Mouse (Mus musculus) stomach, embryonic 16.5 days (tissue): ENCODE results near the gene Synpo2. TPM values are rescaled to one million over a fixed set of nuclear protein-coding genes. Genes with fewer than 3 reads are reported as not detected.

Experiments used
- ATAC-seq: fragments of 200-750 bp; cut with Nextera tagmentation; 2 replicates; pipeline ENCODE4 v1.8.0; 2017; ENCODE audit warnings: moderate number of reproducible peaks, moderate TSS enrichment; ENCODE audit not compliant: insufficient read depth, low FRiP score
- H3K27ac ChIP-seq: fragments of 300-500 bp; sonication (generic); 2 replicates; pipeline ENCODE4 v1.5.1; 2014; ENCODE audit warnings: low read length
- H3K27me3 ChIP-seq: fragments of 300-500 bp; sonication (generic); 2 replicates; pipeline ENCODE4 v1.6.1; 2014; ENCODE audit warnings: low read length, control low read depth, mixed read lengths; ENCODE audit not compliant: control insufficient read depth, insufficient read depth
- H3K36me3 ChIP-seq: fragments of 300-500 bp; sonication (generic); 2 replicates; pipeline ENCODE4 v1.6.1; 2014; ENCODE audit warnings: low read length; ENCODE audit not compliant: control insufficient read depth, insufficient read depth
- H3K4me1 ChIP-seq: fragments of 300-500 bp; sonication (generic); 2 replicates; pipeline ENCODE4 v1.6.1; 2014; ENCODE audit warnings: low read length, control low read depth, mixed read lengths; ENCODE audit not compliant: control insufficient read depth, insufficient read depth
- H3K4me2 ChIP-seq: fragments of 300-500 bp; sonication (generic); 2 replicates; pipeline ENCODE4 v1.6.1; 2014; ENCODE audit warnings: low read depth, low read length, mixed read lengths
- H3K4me3 ChIP-seq: fragments of 300-500 bp; sonication (generic); replicated peaks from 2 replicates; pipeline ENCODE4 v1.5.1; 2014; ENCODE audit warnings: mild to moderate bottlenecking, low read length
- H3K9ac ChIP-seq: fragments of 300-500 bp; sonication (generic); 2 replicates; pipeline ENCODE4 v1.6.1; 2014; ENCODE audit warnings: low read length
- H3K9me3 ChIP-seq: fragments of 300-500 bp; sonication (generic); replicated peaks from 2 replicates; pipeline ENCODE4 v1.6.1; 2016; ENCODE audit warnings: low read length, control low read depth; ENCODE audit not compliant: control insufficient read depth
- WGBS: fragments of 180-500 bp; shearing (Covaris S2); extraction: QIAGEN DNeasy Blood & Tissue Kit; methylation state at CpG from one replicate; pipeline ENCODE4 v1.1.7; 2014; 5-methylcytosine and 5-hydroxymethylcytosine counted together
- polyA plus RNA-seq: library from polyadenylated mRNA; unstranded; fragments of >200 nt; fragmentation: Nextera tagmentation; extraction: Ambion mirVana; gene quantifications from 2 replicates; pipeline ENCODE4 v1.2.1, GENCODE M21; 2015

The Synpo2 gene
- polyA plus RNA-seq, 1 experiment from 2014 or later, result 38.7 TPM

GRCm38 (mm10) chr3:123178420-123178819 lies 57.5 kb downstream of the Synpo2 start:
- 0 out of 2 replicates have a peak, but pooled peaks cover 19% of the 10 kb centered on the region for H3K4me1 ChIP-seq
- H3K9ac ChIP-seq, result no peak overlapping the region
- H3K9me3 ChIP-seq, result no peaks in the 10 kb centered on the region
- H3K27ac ChIP-seq, result peak overlapping the region; percentile 29; the same call in 1 of the 2 replicates
- H3K4me3 ChIP-seq, result no peak overlapping the region
- H3K4me2 ChIP-seq, result no peak overlapping the region
- H3K36me3 ChIP-seq, result no peaks in the 10 kb centered on the region
- ATAC-seq, result no peak
- 66% methylated on average over 4 of the region's 4 CpGs for WGBS
- H3K27me3 ChIP-seq, result no peaks in the 10 kb centered on the region

- Histone ChIP-seq H3K9me3 (no peaks in the 10 kb centered on the region), H3K4me2 (no peak overlapping the region), H3K9ac (no peak overlapping the region), H3K4me1 (0 out of 2 replicates have a peak, but pooled peaks cover 19% of the 10 kb centered on the region), H3K4me3 (no peak overlapping the region), H3K36me3 (no peaks in the 10 kb centered on the region), H3K27me3 (no peaks in the 10 kb centered on the region), H3K27ac (peak overlapping the region; percentile 53)
- ATAC-seq, result no peak
- 48% methylated on average over 19 of the region's 19 CpGs for WGBS
Measured at GRCm38 (mm10) chr3:123176366-123177334, 59.3 kb downstream of the Synpo2 start.

- no peak overlapping the region; the same call in 1 of the 2 replicates for H3K27ac ChIP-seq
- WGBS, result 78% methylated on average over 7 of the region's 7 CpGs
- no peaks in the 10 kb centered on the region for H3K27me3 ChIP-seq
- no peaks in the 10 kb centered on the region for H3K9me3 ChIP-seq
- no peak overlapping the region for H3K4me2 ChIP-seq
- H3K36me3 ChIP-seq, result no peaks in the 10 kb centered on the region
- ATAC-seq, result no peak
- H3K4me1 ChIP-seq, result peaks cover 21% of the 10 kb centered on the region; the same call in 1 of the 2 replicates
- H3K9ac ChIP-seq, result no peak overlapping the region
- H3K4me3 ChIP-seq, result no peak overlapping the region
Measured at GRCm38 (mm10) chr3:123175142-123175541, 60.8 kb downstream of the Synpo2 start.

DNA sequence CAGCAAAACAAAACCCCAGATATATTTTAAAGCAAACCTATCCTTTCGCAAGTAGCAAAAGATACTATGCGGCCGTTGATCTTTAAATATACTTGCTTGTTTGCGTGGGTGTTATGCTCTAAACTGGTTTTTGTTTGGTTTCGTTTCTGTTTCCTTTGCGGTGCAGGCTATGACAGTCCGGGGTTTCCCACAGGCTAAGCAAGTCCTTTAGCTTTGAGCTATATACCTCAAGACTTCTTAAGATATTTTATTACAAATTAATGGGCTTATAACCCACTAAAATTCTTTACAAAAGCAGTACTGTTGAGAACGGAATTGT lies 61.6 kb downstream of the Synpo2 start:
- ATAC-seq, result no peak
- H3K4me2 ChIP-seq, result no peak overlapping the region
- no peak overlapping the region for H3K27ac ChIP-seq
- H3K9ac ChIP-seq, result no peak overlapping the region; the same call in 1 of the 2 replicates
- H3K27me3 ChIP-seq, result no peaks in the 10 kb centered on the region
- no peaks in the 10 kb centered on the region for H3K9me3 ChIP-seq
- H3K4me3 ChIP-seq, result no peak overlapping the region
- peaks cover 20% of the 10 kb centered on the region for H3K4me1 ChIP-seq
- H3K36me3 ChIP-seq, result no peaks in the 10 kb centered on the region
- 82% methylated on average over 8 of the region's 8 CpGs for WGBS

DNA sequence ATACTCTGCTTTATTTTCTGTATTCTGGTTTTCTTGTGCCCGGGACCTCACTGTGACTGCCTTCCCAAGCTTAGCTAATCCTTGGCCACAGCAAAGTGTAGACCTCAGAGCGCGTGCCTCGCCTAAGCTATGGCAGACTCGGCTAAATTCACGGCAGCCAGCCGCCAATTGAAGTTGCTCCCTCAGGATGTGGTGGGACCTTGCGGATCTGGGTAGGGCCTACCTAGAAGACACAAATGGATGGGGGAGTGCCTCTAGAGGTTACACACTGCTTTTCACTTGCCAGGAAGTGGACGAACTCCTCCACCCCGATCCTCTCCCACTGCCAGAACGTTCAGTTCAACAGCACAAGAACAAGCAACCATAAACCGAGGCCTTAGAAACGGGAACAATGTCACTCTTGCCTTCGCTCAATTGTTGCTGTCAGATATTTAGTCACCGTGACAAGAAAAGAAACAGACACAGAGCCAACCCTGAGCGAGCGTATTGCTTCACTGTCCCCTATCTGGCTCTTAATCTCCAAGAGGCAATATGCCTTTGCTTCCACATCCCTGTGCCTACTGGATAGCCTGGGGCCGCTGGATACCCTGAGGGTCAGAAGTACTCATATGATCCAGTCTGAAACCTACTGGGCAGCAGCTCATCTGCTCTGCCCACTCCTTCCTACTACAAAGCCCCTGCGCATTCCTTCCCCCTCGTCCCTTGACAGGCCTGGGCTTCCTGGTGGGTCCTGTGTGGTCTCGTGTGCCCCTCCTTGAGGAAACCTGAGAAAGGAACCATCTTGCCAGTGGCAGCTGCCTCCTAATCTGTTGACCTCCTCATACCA lies 62.2 kb downstream of the Synpo2 start:
- Histone ChIP-seq H3K9ac (peak overlapping the region; percentile 2; the same call in 1 of the 2 replicates), H3K4me3 (no peak overlapping the region)
- WGBS, result 82% methylated on average over 21 of the region's 21 CpGs

DNA sequence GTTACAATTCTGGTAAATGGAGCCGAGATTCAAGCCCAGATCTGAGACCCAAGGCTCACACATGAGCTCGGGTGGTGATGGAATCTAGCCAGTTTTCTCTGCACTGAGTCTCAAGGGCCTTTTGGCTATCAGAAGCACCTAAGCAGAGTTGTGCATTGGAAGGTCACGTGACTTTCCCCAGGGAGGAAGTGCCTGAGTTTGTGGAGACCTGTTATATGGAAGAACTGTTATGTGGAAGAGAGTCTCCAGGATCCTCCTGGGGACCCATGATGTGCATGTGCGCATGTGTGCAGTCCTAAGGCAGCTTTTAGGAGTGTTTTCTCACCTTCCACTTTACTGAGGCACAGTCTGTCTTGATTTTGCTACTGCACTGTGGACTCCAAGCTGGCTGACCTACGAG lies 63.8 kb downstream of the Synpo2 start:
- WGBS, result 84% methylated on average over 5 of the region's 5 CpGs
- ATAC-seq, result no peak
- H3K9me3 ChIP-seq, result no peaks in the 10 kb centered on the region
- no peak overlapping the region for H3K4me2 ChIP-seq
- no peaks in the 10 kb centered on the region for H3K27me3 ChIP-seq
- no peak overlapping the region for H3K4me3 ChIP-seq
- H3K36me3 ChIP-seq, result no peaks in the 10 kb centered on the region
- H3K27ac ChIP-seq, result peak overlapping the region; percentile 19; the same call in 1 of the 2 replicates
- no peak overlapping the region for H3K9ac ChIP-seq
- peaks cover 16% of the 10 kb centered on the region for H3K4me1 ChIP-seq

More for the DNA sequence above, 62.2 kb downstream of the Synpo2 start:
- H3K27ac ChIP-seq, result peak overlapping the region; percentile 45; the same call in 1 of the 2 replicates
- ATAC-seq, result no peak
- H3K4me2 ChIP-seq, result no peak overlapping the region
- peaks cover 16% of the 10 kb centered on the region for H3K4me1 ChIP-seq
- no peaks in the 10 kb centered on the region for H3K27me3 ChIP-seq
- no peaks in the 10 kb centered on the region for H3K9me3 ChIP-seq
- H3K36me3 ChIP-seq, result no peaks in the 10 kb centered on the region

DNA sequence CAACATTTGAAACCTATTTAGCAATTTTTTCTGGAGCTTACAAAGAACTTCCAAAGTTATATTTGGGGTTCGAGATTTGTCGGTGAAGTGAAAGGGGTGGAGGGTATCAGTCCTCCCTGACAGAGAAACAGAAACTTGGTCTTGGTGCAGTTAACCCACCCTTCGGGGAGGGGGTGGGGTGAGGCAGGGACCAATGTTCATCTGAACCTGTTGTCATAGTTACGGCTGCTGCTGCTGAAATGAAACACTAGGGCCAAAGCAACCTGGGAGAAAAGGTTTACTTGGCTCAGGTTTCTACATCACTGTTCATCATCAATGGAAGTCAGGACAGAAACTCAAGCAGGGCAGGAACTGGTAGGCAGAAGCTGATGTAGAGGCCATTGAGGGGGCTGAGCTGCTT lies 66.6 kb downstream of the Synpo2 start:
- no peaks in the 10 kb centered on the region for H3K36me3 ChIP-seq
- no peaks in the 10 kb centered on the region for H3K9me3 ChIP-seq
- peak overlapping the region; percentile 72 for H3K27ac ChIP-seq
- no peak overlapping the region for H3K4me2 ChIP-seq
- H3K27me3 ChIP-seq, result no peaks in the 10 kb centered on the region
- no peak overlapping the region for H3K4me3 ChIP-seq
- H3K4me1 ChIP-seq, result peaks cover 14% of the 10 kb centered on the region
- no peak for ATAC-seq
- H3K9ac ChIP-seq, result no peak overlapping the region
- WGBS, result 56% methylated on average over 4 of the region's 4 CpGs

- peaks cover 16% of the 10 kb centered on the region for H3K4me1 ChIP-seq
- H3K36me3 ChIP-seq, result no peaks in the 10 kb centered on the region
- peak overlapping the region; percentile 72; the same call in 1 of the 2 replicates for H3K27ac ChIP-seq
- ATAC-seq, result 0 out of 2 replicates have a peak, but pooled peaks have one; percentile 30
- H3K27me3 ChIP-seq, result no peaks in the 10 kb centered on the region
- H3K9ac ChIP-seq, result no peak overlapping the region
- no peak overlapping the region for H3K4me2 ChIP-seq
- WGBS, result 6% methylated on average over 5 of the region's 5 CpGs
- no peaks in the 10 kb centered on the region for H3K9me3 ChIP-seq
- no peak overlapping the region for H3K4me3 ChIP-seq
Measured at GRCm38 (mm10) chr3:123168815-123169214, 67.1 kb downstream of the Synpo2 start.

DNA sequence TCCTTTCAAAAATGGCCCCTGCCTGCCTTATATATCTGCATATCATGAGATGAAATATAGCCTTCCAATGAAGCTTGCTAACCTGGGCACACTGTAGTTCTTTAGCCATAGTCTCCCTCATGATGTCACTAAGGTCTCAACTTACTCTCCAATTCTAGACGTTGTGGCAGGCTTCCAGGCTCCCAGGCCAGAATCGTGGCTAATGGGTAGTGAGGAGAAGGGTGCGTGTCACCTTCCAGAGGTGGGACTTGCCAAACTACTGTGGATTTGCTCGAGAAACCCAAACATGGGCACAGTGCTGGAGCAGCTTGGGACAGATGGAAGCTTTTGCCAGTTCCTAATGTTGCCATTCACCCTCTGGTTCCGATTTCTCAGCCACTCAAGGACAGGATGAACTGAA lies 69.5 kb downstream of the Synpo2 start:
- no peak for ATAC-seq
- Histone ChIP-seq H3K36me3 (no peaks in the 10 kb centered on the region), H3K4me1 (peaks cover 30% of the 10 kb centered on the region), H3K27ac (no peak overlapping the region), H3K27me3 (no peaks in the 10 kb centered on the region), H3K9me3 (no peaks in the 10 kb centered on the region), H3K4me3 (no peak overlapping the region), H3K4me2 (no peak overlapping the region), H3K9ac (no peak overlapping the region)
- 50% methylated on average over 5 of the region's 5 CpGs for WGBS
